Mouse (Mus musculus) forebrain, embryonic 13.5 days (tissue): Measurements from ENCODE around the gene Wdr91. TPM values are rescaled to one million over a fixed set of nuclear protein-coding genes. Genes with fewer than 3 reads are reported as not detected.

ENCODE experiments used
- ATAC-seq: fragments of 200-750 bp; cut with Nextera tagmentation; 2 replicates; pipeline ENCODE4 v1.8.0; 2017
- H3K27ac ChIP-seq: fragments of 300-500 bp; sonication (generic); 2 replicates; pipeline ENCODE4 v1.5.1; 2015; ENCODE audit warnings: inconsistent platforms, mild to moderate bottlenecking, moderate library complexity
- H3K27me3 ChIP-seq: fragments of 300-500 bp; sonication (generic); 2 replicates; pipeline ENCODE4 v1.6.1; 2015; ENCODE audit warnings: mild to moderate bottlenecking, inconsistent platforms
- H3K36me3 ChIP-seq: fragments of 300-500 bp; sonication (generic); 2 replicates; pipeline ENCODE4 v1.6.1; 2015; ENCODE audit warnings: mild to moderate bottlenecking, inconsistent platforms; ENCODE audit not compliant: poor library complexity, severe bottlenecking
- H3K4me1 ChIP-seq: fragments of 300-500 bp; sonication (generic); 2 replicates; pipeline ENCODE4 v1.6.1; 2015; ENCODE audit warnings: inconsistent platforms
- H3K4me2 ChIP-seq: fragments of 300-500 bp; sonication (generic); 2 replicates; pipeline ENCODE4 v1.6.1; 2015; ENCODE audit warnings: inconsistent platforms, mild to moderate bottlenecking, moderate library complexity
- H3K4me3 ChIP-seq: fragments of 300-500 bp; sonication (generic); 2 replicates; pipeline ENCODE4 v1.5.1; 2015; ENCODE audit warnings: mild to moderate bottlenecking, inconsistent platforms
- H3K9ac ChIP-seq: fragments of 300-500 bp; sonication (generic); 2 replicates; pipeline ENCODE4 v1.6.1; 2015; ENCODE audit warnings: mild to moderate bottlenecking, inconsistent platforms
- H3K9me3 ChIP-seq: fragments of 300-500 bp; sonication (generic); replicated peaks from 2 replicates; pipeline ENCODE4 v1.6.1; 2016; ENCODE audit warnings: inconsistent platforms
- WGBS: fragments of 180-500 bp; shearing (Covaris S2); methylation state at CpG from one replicate; pipeline ENCODE4 v1.1.7; 2015; 5-methylcytosine and 5-hydroxymethylcytosine counted together
- polyA plus RNA-seq: library from polyadenylated mRNA; unstranded; fragments of >200 nt; fragmentation: Nextera tagmentation; extraction: Ambion mirVana; gene quantifications from 2 replicates; pipeline ENCODE4 v1.2.1, GENCODE M21; 2015

Wdr91 gene
- polyA plus RNA-seq, 1 experiment from 2014 or later: 9.7 TPM

GRCm38 (mm10) chr6:34874101-34874921, 36.4 kb downstream of the Wdr91 start:
- H3K4me2 ChIP-seq: no peak overlapping the region
- no peaks in the 10 kb centered on the region for H3K27me3 ChIP-seq
- peaks cover 11% of the 10 kb centered on the region; the same call in 1 of the 2 replicates for H3K36me3 ChIP-seq
- no peak overlapping the region for H3K9ac ChIP-seq
- no peak for ATAC-seq
- H3K27ac ChIP-seq: no peak overlapping the region
- no peaks in the 10 kb centered on the region for H3K9me3 ChIP-seq
- H3K4me3 ChIP-seq: no peak overlapping the region
- WGBS: 84% methylated on average over 21 of the region's 21 CpGs
- peaks cover 12% of the 10 kb centered on the region for H3K4me1 ChIP-seq

- 94% methylated on average over 10 of the region's 10 CpGs for WGBS
Measured at GRCm38 (mm10) chr6:34872871-34873270, 37.8 kb downstream of the Wdr91 start.

GRCm38 (mm10) chr6:34871929-34872328, 38.7 kb downstream of the Wdr91 start:
- no peak overlapping the region for H3K27ac ChIP-seq
- H3K4me1 ChIP-seq: peaks cover 7% of the 10 kb centered on the region
- H3K4me2 ChIP-seq: no peak overlapping the region
- no peaks in the 10 kb centered on the region for H3K9me3 ChIP-seq
- H3K27me3 ChIP-seq: no peaks in the 10 kb centered on the region
- H3K9ac ChIP-seq: no peak overlapping the region
- WGBS: 91% methylated on average over 7 of the region's 7 CpGs
- no peak overlapping the region for H3K4me3 ChIP-seq
- no peak for ATAC-seq
- H3K36me3 ChIP-seq: peaks cover 11% of the 10 kb centered on the region; the same call in 1 of the 2 replicates

More at GRCm38 (mm10) chr6:34872871-34873270, 37.8 kb downstream of the Wdr91 start:
- Histone ChIP-seq H3K27me3 (no peaks in the 10 kb centered on the region), H3K27ac (no peak overlapping the region), H3K9ac (no peak overlapping the region), H3K36me3 (peaks cover 11% of the 10 kb centered on the region; the same call in 1 of the 2 replicates), H3K4me3 (no peak overlapping the region), H3K4me2 (no peak overlapping the region), H3K4me1 (peaks cover 12% of the 10 kb centered on the region), H3K9me3 (no peaks in the 10 kb centered on the region)
- no peak for ATAC-seq

GRCm38 (mm10) chr6:34870724-34871123, 40.0 kb downstream of the Wdr91 start:
- Histone ChIP-seq H3K4me2 (no peak overlapping the region), H3K27ac (no peak overlapping the region), H3K9me3 (no peaks in the 10 kb centered on the region), H3K27me3 (no peaks in the 10 kb centered on the region), H3K9ac (no peak overlapping the region), H3K4me1 (no peaks in the 10 kb centered on the region), H3K36me3 (peaks cover 11% of the 10 kb centered on the region; the same call in 1 of the 2 replicates), H3K4me3 (no peak overlapping the region)
- 83% methylated on average over 5 of the region's 5 CpGs for WGBS
- no peak for ATAC-seq

DNA sequence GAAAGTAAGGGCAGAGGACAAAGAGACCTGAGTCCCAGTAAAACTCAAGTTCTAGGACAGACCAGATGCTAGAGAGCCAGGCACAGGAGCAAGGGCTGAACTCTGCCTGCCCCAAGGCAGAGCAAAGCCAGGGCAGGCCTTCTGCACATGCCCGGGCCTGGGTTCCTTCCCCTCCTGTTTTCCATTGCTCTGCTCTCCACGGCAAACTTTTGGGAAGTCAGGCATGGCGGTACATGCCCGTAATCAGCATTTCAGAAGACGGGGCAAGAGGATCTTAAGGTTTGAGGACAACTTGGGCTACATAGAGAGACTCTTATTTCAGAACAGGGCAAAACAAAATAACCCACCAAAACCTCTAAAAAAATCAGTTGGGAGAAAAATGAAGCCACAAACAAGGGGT, 40.5 kb downstream of the Wdr91 start:
- no peak for ATAC-seq
- Histone ChIP-seq H3K4me3 (no peak overlapping the region), H3K27me3 (no peaks in the 10 kb centered on the region), H3K27ac (no peak overlapping the region), H3K9me3 (no peaks in the 10 kb centered on the region), H3K9ac (no peak overlapping the region), H3K36me3 (peaks cover 11% of the 10 kb centered on the region; the same call in 1 of the 2 replicates), H3K4me1 (no peaks in the 10 kb centered on the region), H3K4me2 (no peak overlapping the region)
- 88% methylated on average over 5 of the region's 5 CpGs for WGBS

DNA sequence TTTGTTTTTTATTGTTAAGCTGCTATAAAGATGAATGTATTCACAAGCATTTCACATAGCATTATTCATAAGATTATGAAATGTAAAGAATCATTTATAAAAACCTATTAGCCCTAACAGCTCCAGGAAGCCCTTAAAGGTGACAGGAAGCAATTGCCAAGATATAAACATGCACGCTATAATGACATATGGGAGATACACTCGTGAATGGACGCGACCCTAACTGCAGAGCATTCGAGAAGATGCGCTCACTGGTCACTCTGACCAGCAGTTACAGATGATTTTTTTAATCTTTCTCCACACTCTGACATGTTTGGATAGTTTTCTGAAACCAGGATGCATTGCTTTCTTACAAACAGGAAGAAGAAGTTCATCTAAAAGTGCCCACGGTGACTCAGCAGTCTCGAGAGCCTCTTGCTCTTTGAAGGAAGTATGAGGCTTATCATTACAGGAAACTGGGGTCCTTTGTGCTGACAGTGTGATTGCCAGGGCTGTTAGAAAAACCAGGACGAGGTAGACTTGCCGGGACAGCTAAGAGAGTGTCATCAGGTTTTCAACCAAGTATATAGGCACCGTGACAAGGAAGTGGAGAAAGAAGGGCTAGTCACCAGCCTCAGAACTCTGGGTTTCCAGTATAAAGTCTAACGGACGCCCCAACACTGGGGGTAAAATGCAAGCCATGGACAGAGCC, 41.3 kb downstream of the Wdr91 start:
- Histone ChIP-seq H3K9me3 (no peaks in the 10 kb centered on the region), H3K4me1 (no peaks in the 10 kb centered on the region), H3K27ac (no peak overlapping the region), H3K36me3 (peaks cover 9% of the 10 kb centered on the region; the same call in 1 of the 2 replicates), H3K4me2 (no peak overlapping the region), H3K27me3 (no peaks in the 10 kb centered on the region), H3K9ac (no peak overlapping the region), H3K4me3 (no peak overlapping the region)
- no peak for ATAC-seq
- WGBS: 89% methylated on average over 13 of the region's 13 CpGs

DNA sequence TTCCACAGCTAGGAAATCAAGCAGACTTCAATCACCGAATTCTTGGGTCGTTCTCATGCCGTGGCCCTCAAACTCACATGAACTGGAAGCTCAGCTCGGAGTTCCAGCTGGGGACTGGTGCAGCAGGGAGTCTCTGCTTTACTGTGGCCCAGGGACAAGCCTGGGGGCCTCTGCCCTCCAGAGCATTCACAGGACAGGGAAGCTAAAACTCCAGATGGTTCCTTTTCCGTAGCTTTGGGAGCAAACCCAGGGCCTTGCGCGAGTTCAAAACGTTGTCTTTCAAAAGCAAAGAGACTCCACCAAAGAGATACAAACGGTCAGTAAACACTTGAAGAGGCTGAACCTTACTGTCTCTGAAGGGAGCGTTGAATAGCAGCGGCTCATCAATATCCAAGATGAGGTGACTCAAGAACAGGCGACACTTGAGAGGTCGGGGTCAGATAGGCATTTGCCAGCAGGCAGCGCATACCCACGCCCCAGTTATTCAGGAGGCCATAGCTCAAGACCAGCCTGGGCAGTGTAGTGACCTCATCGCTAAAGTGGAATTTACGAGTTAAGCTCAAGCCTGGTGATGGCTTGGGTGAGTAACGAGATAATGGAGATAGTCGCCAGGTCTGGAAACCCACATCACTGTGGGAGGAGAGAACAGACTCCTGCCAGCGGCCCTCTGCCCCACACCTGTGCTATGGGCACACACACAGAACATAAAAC, 42.0 kb downstream of the Wdr91 start:
- Histone ChIP-seq H3K9ac (no peak overlapping the region), H3K36me3 (0 out of 2 replicates have a peak, but pooled peaks cover 2% of the 10 kb centered on the region), H3K4me1 (no peaks in the 10 kb centered on the region), H3K27me3 (no peaks in the 10 kb centered on the region), H3K9me3 (no peaks in the 10 kb centered on the region), H3K4me3 (no peak overlapping the region), H3K27ac (no peak overlapping the region), H3K4me2 (no peak overlapping the region)
- no peak for ATAC-seq
- WGBS: 91% methylated on average over 20 of the region's 20 CpGs

DNA sequence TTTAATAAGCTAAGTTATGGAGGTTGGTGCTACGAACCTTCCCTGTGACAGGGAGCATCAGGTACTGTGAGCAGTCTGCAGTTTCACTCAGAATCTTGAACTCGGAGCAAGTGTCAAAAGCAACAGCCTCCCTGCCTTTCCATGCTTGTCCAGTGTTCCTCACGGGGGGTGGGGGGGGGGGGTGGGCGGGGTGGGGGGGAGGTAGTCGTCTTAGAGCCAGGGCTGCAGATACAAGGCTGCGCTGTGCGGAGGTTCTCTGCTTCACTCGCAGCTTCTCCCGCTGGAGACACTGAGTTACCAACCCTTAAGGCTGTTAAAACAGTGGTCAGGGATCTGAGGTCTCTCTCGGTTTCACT, 42.7 kb downstream of the Wdr91 start:
- H3K27me3 ChIP-seq: no peaks in the 10 kb centered on the region
- no peak overlapping the region for H3K4me2 ChIP-seq
- no peak overlapping the region for H3K4me3 ChIP-seq
- H3K36me3 ChIP-seq: no peaks in the 10 kb centered on the region
- no peak overlapping the region for H3K9ac ChIP-seq
- 84% methylated on average over 8 of the region's 10 CpGs for WGBS
- H3K27ac ChIP-seq: no peak overlapping the region
- ATAC-seq: no peak
- H3K4me1 ChIP-seq: no peaks in the 10 kb centered on the region
- no peaks in the 10 kb centered on the region for H3K9me3 ChIP-seq

DNA sequence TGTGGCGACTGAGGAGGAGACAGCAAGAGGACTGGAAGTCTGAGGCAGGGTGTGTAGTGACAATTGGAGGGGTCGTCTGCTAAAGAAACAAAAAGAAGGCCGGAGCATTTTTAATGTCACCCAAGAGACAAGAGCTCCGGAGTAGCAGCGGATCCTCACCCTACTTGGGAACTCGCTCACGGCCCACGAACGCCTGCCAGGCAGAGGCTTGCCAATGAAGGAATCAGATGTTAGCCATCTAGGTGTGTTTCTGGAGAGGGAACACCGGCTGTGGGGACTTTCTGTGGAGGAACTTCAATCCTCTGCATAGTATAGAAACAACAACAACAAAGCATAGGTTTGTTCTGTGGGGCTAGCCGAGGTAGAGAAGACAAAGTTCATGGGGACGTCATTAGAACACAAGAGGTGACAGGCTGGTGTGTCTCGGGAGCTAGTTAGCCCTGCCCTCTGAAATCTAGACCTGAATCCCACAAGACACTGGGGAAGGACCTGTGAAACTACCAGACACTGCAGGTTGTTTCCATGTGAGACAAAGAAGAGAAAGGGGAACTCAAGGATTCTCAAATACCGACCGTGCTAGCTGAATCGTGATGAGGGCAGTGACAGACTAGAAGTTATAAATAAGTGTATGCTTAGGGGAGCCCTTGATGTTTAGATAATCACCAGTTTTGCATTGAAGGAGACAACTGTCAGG, 43.2 kb downstream of the Wdr91 start:
- H3K4me2 ChIP-seq: no peak overlapping the region
- no peak for ATAC-seq
- no peaks in the 10 kb centered on the region for H3K36me3 ChIP-seq
- no peak overlapping the region for H3K9ac ChIP-seq
- no peak overlapping the region for H3K27ac ChIP-seq
- no peaks in the 10 kb centered on the region for H3K27me3 ChIP-seq
- no peaks in the 10 kb centered on the region for H3K9me3 ChIP-seq
- H3K4me3 ChIP-seq: no peak overlapping the region
- WGBS: 85% methylated on average over 16 of the region's 16 CpGs
- H3K4me1 ChIP-seq: no peaks in the 10 kb centered on the region

- Histone ChIP-seq H3K36me3 (no peaks in the 10 kb centered on the region), H3K4me2 (no peak overlapping the region), H3K4me1 (no peaks in the 10 kb centered on the region), H3K27me3 (no peaks in the 10 kb centered on the region), H3K4me3 (no peak overlapping the region), H3K9me3 (no peaks in the 10 kb centered on the region), H3K27ac (no peak overlapping the region), H3K9ac (no peak overlapping the region)
- whole genome bisulfite sequencing: 48% methylated on average over 8 of the region's 8 CpGs
- ATAC-seq: no peak
Measured at GRCm38 (mm10) chr6:34866786-34867185, 43.9 kb downstream of the Wdr91 start.

DNA sequence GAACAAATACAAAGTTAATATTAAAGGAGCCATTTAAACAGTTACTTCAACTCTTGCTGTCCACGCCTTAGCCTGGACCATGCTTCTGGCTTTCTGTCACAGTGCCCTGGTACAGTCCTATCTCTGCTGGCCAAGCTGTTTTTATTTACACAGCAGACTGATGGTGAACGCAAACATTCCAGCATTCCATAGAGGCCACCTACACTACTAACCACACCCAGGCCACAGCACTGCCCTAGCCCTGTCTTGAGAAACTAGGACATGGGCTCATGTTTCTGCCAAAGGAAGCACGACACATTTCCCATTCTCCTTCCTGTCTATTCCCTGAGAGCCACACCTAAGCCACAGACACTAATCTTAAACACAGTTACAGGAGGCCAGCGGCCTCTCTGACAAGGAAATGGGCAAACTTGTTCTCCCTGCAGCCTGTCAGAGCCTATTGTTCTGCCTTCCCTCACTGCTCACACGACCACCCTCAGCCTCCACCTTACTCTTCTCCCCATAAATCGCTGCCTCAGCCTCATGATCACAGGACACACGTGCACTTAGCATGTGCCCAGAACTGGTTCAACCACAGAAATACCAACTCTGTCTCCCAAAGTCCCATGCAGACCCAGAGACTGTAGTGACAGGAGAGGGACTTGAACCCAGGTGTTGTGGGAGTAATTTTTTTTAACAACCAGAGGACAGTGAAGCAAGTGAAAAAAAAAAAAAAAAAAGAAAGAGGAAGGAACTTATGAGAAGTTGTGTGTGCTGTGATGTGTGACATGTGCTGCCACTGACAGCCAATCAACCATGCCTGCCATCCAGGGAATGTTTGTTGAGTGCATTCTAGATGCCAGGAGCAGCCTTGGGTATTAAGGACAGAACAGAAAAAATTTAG, 44.7 kb downstream of the Wdr91 start:
- no peaks in the 10 kb centered on the region for H3K9me3 ChIP-seq
- H3K4me1 ChIP-seq: no peaks in the 10 kb centered on the region
- 74% methylated on average over 7 of the region's 7 CpGs for WGBS
- H3K27me3 ChIP-seq: no peaks in the 10 kb centered on the region
- H3K9ac ChIP-seq: no peak overlapping the region
- ATAC-seq: no peak
- H3K4me2 ChIP-seq: no peak overlapping the region
- no peak overlapping the region for H3K27ac ChIP-seq
- H3K36me3 ChIP-seq: no peaks in the 10 kb centered on the region
- H3K4me3 ChIP-seq: no peak overlapping the region
